Mouse (Mus musculus) testis, postnatal 14 days (tissue): ENCODE data around the gene Dpy19l3.

Source experiments
- DNase-seq: peaks from one replicate; pipeline ENCODE4 v3.0.0; 2021; ENCODE audit warnings: low spot score

Dpy19l3 gene

GRCm38 (mm10) chr7:35636874-35637273 is 117.4 kb downstream of the Dpy19l3 start:
- no peak for DNase-seq

- DNase-seq = no peak
These were observed 118.0 kb downstream of the Dpy19l3 start for GRCm38 (mm10) chr7:35636229-35636628.
